Mouse (Mus musculus) layer of hippocampus, adult 2 months (tissue): ENCODE results near the gene Ift88. TPM values are rescaled to one million over a fixed set of nuclear protein-coding genes. Genes with fewer than 3 reads are reported as not detected.
A peak's percentile ranks its signal among the peaks of the same experiment; 100 is the strongest.

ENCODE experiments used
- DNase-seq, 2 experiments: peaks; one replicate each; pipeline ENCODE4 v3.0.0; 2022; ENCODE audit warnings: low spot score in 2 of 2
- H3K27ac ChIP-seq: fragments of 200-600 bp; 2 replicates; pipeline ENCODE4 v1.8.1; 2022
- H3K4me3 ChIP-seq: fragments of 200-600 bp; 2 replicates; pipeline ENCODE4 v1.8.1; 2022; ENCODE audit warnings: mild to moderate bottlenecking
- CTCF ChIP-seq: fragments of 200-600 bp; conservative IDR thresholded peaks from 2 replicates; pipeline ENCODE4 v1.8.1; 2022; ENCODE audit warnings: antibody characterized with exemption, mild to moderate bottlenecking, moderate library complexity
- long read RNA-seq, 2 experiments: library from polyadenylated mRNA; stranded (forward); transcript quantifications; one replicate each; pipeline ENCODE4 v2.0.0; 2021; ENCODE audit warnings: borderline mapping rate in 2 of 2
- total RNA-seq, 2 experiments: library from RNA; stranded (reverse); gene quantifications; 2 replicates each; pipeline ENCODE4 v1.2.3; 2021

Gene Ift88
- 10 to 100 TPM; 14.8 to 17.7 TPM for total RNA-seq
- long read RNA-seq, experiment 1, partial matches to known transcripts, result 0 of 6 reads
- long read RNA-seq, experiment 1, other reads (novel, unspliced or antisense), result 4 of 6 reads
- long read RNA-seq, experiment 2, transcript Ift88-201 (26 exons, 3,088 nt), result major isoform, 5 of 16 reads
- long read RNA-seq, experiment 2, partial matches to known transcripts, result 1 of 16 reads
- long read RNA-seq, experiment 2, other reads (novel, unspliced or antisense), result 10 of 16 reads

DNA sequence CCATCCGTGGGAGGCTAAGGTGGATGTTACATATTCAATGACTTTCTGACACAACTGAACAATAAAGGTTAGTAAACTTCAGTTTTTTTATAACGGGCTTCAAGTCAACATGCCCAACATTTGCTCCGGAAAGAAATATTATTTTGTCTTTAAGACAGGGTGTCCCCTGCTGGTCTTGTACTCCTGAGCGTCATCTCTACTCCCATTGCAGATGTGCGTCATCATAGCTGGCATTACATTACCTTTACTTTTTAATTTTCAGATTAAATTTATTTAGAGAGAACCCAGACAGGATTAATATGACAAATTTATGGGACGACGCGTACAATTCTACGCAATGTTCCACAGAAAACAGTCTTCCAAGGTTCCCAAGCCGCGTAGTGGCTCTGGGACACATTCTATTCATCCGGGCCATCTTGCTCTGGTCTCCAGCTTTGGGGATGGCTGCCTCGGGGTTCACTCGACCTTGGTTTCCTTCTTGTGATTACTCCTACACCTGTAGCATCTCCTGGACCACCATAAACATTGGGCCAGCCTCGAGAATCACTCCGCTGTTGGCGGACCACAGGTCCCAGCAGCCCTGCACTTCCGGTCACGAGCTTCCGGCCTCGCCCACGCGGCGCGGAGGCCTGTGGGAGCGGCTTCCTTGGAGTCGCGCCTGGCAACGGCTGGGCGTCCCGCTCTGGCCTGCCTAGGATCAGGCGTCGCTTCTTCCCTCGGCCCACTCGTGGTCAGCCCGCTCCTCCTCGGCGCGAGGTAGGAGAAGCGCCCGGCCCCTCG lies at the start of gene Ift88:
TSS of gene Ift88 (plus strand) at position 631 of the 780 bp plus-strand sequence.
- DNase-seq, result peak; percentile 93
- Histone ChIP-seq H3K4me3 (peak within 1 kb of the TSS; percentile 66), H3K27ac (peak within 1 kb of the TSS; percentile 98)
- TF ChIP-seq CTCF, result peak; percentile 41; the same call in 1 of the 2 replicates

DNA sequence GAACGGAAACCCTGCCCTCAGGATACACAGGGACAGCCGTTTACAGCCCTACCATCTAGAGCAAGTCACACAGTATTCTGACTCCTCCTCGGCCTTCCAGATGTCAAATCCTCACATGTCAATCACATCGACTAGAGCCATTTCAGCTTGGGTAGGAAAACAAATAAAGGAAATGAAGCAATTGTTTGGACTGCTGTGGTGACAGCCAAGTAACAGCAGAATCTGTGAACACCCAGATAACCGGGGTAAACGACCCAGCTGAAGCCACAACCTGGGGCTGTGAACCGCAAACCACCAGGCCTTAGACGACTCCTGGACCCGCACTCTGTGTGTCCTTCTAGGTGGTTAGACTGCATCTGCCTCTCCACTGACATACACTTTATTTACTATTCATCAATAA lies 48.7 kb upstream of the Ift88 start:
- no peak for DNase-seq
- H3K4me3 ChIP-seq, result no peak overlapping the region
- H3K27ac ChIP-seq, result no peak overlapping the region
- TF ChIP-seq CTCF, result no peak

DNA sequence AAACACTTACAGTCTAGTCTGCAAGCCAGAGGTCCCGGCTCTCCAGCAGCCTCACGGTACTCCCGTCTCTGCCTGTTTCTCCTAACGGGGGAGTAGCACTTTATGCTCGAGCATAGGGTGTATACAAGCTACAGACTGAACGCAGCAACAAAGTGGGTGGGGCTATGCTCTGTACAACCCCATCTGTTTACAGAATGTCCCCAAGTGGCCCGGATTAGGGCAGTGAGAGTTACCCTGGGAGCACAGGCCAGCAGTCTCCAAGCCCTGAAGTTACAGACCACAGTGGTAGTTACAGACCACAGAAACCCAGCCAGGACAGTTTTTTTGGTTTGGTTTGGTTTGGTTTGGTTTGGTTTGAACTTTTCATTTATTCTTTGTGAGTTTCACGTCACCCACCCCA lies 47.8 kb upstream of the Ift88 start:
- Histone ChIP-seq H3K4me3 (no peak overlapping the region), H3K27ac (no peak overlapping the region)
- no peak for DNase-seq
- no peak for TF ChIP-seq CTCF

DNA sequence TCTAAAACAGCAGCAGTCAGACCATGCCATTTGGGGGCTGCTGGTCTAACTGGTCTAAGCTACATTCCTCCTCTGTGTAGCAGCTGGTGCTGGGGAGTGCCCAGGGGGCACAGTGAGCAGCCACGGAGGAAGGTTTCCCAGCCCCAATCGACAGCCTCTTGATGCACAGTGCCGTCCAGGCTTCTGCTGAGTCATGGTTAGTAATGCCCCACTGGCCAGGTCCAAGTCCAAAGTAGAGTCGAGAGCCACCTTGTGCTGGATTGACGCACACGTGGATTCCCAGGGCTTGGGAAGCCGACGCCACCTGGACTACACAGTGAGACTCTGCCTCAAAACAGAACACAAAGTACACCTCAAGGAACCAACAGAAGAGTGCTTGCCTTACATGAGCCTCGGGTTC lies 46.9 kb upstream of the Ift88 start:
- DNase-seq, result no peak
- Histone ChIP-seq H3K27ac (no peak overlapping the region), H3K4me3 (no peak overlapping the region)
- no peak for TF ChIP-seq CTCF

DNA sequence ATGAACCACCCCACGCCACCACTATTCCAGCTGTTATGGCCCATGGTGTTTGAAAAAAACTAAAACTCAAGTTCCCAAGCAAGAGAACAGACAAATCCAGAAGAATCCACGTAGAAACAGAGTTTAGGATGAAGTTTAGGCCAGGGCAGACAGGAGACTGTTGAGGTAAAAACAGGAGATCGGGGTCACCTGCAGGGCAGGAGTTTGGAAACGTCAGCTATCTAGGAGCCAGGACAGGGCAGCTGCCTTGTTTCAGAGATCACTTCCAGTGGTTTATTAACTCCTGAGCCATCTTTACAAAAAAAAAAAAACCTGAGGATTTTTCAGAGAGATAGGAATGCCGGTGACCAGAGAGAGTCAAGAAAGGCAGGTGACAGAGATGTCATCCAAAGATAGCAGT lies 46.3 kb upstream of the Ift88 start:
- no peak for DNase-seq
- Histone ChIP-seq H3K27ac (no peak overlapping the region), H3K4me3 (no peak overlapping the region)
- no peak for TF ChIP-seq CTCF

DNA sequence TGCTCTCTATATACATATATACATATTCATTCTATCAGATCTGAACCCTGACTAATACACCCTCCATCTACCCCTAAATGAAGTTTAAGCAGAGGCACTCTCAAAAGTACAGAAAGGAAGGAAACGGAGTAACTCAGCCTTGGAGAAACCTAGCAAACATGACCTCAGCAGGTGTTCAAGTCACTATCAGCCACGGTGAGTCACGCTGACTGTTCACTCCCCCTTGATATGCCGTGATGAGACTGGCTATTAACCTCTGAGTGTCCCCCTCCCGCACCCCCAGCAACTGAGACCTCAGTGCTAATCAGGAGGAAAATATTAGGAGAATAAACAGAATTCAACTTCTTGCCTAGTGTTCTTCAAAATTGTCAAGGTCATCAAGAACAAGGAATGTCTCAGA lies 38.2 kb upstream of the Ift88 start:
- no peak for TF ChIP-seq CTCF
- no peak overlapping the region for H3K27ac ChIP-seq
- no peak overlapping the region for H3K4me3 ChIP-seq
- no peak for DNase-seq

DNA sequence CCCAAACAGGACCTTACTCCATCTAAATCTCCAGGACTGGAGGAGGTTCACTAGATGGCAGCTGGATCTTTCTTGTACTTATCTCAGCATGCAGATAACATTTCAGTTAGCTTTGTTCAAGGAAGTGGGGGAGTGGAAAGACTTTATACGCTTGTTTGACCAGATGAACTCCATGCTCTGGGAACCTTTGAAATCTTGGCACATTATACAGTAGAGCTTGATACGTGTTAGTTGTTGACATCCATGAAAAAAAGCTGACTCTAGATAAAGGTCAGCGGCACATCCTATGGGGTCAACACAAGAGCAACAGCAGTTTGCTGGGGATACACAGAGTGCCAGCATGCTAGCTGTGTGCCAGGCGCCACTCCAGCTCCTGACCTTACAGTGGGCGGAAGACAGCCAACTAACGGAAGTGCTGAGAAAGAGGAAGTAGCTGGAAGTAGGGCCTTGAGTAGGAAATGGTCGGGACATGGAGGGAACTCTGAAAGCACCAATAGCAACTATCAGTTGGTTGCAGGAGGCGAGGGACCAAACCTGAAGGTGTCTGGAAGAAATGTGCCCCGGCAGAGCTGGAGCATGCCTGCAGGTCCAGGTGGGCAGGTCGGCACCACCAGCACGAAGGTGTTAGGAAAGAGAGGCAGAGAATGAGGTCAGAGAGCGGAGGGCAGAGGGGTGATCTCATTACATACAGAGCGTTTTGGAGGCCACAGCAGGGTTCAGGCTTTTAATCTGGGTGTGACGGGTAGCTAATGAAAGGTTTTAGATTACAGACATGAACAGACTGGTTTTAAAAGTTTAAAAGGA lies 36.9 kb upstream of the Ift88 start:
- Histone ChIP-seq H3K27ac (no peak overlapping the region), H3K4me3 (no peak overlapping the region)
- TF ChIP-seq CTCF, result no peak
- no peak for DNase-seq

DNA sequence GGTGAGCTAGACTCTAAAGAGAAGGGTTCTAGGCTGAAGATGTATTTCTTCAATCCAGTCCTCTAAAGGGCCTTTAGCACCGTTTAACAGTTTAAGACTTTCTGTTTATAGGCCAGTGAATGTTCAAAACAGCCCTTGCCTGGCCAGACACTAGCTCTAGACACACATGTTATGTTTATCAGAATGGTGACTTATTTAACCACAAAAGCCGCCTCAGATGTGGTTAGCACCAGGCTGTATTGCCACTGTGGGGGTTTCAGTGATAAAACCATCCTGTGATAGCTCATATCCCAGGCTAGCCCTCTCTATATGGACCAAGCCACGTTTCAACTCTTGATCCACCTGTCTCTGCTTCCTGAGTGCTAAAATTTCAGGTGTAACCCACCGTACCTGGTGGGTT lies 32.2 kb upstream of the Ift88 start:
- no peak overlapping the region for H3K4me3 ChIP-seq
- no peak for DNase-seq
- no peak overlapping the region for H3K27ac ChIP-seq
- TF ChIP-seq CTCF, result no peak

DNA sequence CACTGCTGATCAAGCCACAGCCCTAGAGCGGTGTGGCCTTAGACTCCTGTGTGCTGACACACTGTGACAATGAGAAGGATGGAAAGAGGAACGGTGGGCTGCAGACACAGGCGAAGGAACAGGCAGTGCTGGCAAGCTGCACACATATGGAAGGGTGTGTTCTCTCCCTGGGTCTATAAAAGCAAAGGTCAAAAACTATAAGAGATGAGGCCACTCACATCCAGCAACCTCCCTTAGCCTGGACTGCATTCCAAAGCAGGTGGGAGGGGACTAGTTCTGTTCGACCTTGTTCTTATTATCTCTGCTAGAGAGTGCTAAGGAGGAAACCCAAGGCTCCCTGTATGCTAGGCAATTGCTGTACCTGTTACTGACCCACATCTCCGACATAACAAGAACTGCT lies 31.6 kb upstream of the Ift88 start:
- DNase-seq, result no peak
- no peak for TF ChIP-seq CTCF
- Histone ChIP-seq H3K4me3 (no peak overlapping the region), H3K27ac (no peak overlapping the region)

DNA sequence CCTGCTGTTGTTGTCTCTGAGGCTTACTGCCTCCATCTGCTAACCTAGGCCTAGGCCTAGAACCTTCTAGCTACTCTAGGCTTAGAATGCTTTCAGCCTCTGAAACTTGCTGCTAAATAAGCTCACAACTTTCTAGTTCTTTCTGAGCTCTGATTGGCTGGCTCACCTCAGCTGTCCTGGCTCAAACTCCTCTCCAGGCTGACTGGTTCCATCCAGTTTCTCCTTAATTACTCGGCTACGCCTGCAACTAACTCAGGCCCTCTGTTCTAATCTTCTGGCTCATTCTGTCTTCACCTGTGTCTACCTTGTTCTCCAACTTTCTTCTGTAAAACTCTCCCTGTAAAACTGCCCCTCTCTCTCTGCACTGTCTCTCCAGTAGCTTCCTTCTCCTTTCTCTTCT lies 28.4 kb upstream of the Ift88 start:
- DNase-seq, result no peak
- no peak overlapping the region for H3K4me3 ChIP-seq
- H3K27ac ChIP-seq, result no peak overlapping the region
- no peak for TF ChIP-seq CTCF

DNA sequence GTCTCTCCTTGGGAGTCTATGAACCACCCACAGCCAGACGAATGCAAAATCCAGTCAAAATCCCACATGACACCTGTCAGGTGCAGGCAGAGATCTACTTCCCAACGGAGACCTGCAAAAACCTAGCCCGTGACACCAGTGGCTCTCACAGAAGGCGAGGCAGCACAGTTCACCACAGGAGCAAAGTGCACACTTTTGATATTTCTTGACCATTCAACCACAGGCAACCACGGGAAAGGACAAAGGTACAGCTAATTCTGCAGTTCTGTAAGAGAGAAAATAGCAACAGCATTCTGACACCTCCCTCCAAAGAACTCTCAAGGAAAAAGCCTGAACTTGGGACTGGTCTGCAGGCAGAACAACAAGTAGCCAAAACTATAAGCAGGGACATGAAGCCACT lies 26.6 kb upstream of the Ift88 start:
- TF ChIP-seq CTCF, result no peak
- H3K27ac ChIP-seq, result no peak overlapping the region
- no peak for DNase-seq
- H3K4me3 ChIP-seq, result no peak overlapping the region

DNA sequence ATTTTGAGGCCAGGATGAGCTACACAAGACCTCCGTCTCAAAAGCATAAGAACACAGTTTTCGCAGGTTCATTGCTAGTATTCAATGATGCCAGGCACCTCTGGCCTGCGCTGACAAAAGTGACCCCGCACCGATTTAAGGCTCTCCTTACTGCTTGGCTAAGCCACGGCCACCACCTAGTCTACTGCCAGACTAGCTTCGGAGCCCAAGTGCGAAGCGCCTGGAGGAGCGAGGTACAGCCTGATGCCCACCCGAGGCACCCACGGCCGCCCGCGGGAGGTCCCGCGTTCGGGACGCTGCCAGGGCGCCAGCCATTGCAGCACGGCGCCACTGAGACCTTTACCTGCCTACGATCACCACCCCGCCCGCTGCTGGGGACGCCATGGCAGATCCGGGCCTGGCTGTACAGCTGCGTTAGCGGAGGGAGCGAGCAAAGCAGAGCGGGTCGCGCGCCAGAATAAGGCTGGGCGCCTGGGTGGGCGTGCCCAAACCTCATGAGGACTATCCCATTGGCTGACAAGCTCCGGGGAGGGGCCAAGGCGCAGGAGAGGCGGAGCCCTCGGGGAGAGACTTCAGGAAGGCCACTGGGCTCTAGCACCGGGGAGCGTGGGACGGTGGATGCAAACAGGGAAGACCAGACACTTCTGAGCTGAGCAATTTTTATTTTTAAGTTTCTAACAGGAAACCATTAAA lies 25.7 kb upstream of the Ift88 start, which contains the start of gene Cryl1:
TSS of gene Cryl1 (minus strand) at position 465 of the 693 bp plus-strand sequence.
- TF ChIP-seq CTCF, result no peak
- Histone ChIP-seq H3K27ac (peak within 1 kb of the TSS; percentile 85), H3K4me3 (peak within 1 kb of the TSS; percentile 69)
- DNase-seq, result peak; percentile 92 to 94
